Mouse (Mus musculus) MEL (cell line): Measurements from ENCODE around the gene Slc9a3r1. TPM values are rescaled to one million over a fixed set of nuclear protein-coding genes. Genes with fewer than 3 reads are reported as not detected.

Experiments
- DNase-seq: peaks from one replicate; pipeline ENCODE4 v3.0.0; 2011; ENCODE audit warnings: low read depth, low spot score
- H3K27ac ChIP-seq: 2 replicates; pipeline ENCODE4 v1.5.1; 2012; ENCODE audit warnings: low read depth, mild to moderate bottlenecking, control low read depth, low read length, moderate library complexity; ENCODE audit not compliant: control insufficient read depth
- H3K27me3 ChIP-seq, 2 experiments: fragments of 150-350 bp in 1 of 2; sonication (generic) in 1 of 2; 2 replicates each; pipeline ENCODE4 v1.6.1; 2012; ENCODE audit warnings: low read length in 2 of 2, mild to moderate bottlenecking in 2 of 2, improper control_type of control experiment in 1 of 2, moderate library complexity in 1 of 2; ENCODE audit not compliant: insufficient read depth in 2 of 2, control insufficient read depth in 1 of 2
- H3K36me3 ChIP-seq, 2 experiments: 2 replicates each; pipeline ENCODE4 v1.6.1; 2012 to 2014; ENCODE audit warnings: low read length in 2 of 2, improper control_type of control experiment in 1 of 2, inconsistent platforms in 1 of 2, mild to moderate bottlenecking in 1 of 2; ENCODE audit not compliant: insufficient read depth in 2 of 2, control insufficient read depth in 1 of 2
- H3K4me1 ChIP-seq, 2 experiments: fragments of 150-350 bp in 1 of 2; sonication (generic) in 1 of 2; 2 replicates each; pipeline ENCODE4 v1.6.1; 2012; ENCODE audit warnings: low read length in 2 of 2, improper control_type of control experiment in 1 of 2, mild to moderate bottlenecking in 1 of 2; ENCODE audit not compliant: insufficient read depth in 2 of 2, control insufficient read depth in 1 of 2
- H3K4me3 ChIP-seq, 2 experiments: fragments of 150-350 bp in 1 of 2; sonication (generic) in 1 of 2; 2 replicates each; pipeline ENCODE4 v1.5.1; 2012; ENCODE audit warnings: low read depth in 2 of 2, low read length in 2 of 2, mild to moderate bottlenecking in 2 of 2, moderate library complexity in 2 of 2, control low read depth in 1 of 2, improper control_type of control experiment in 1 of 2; ENCODE audit not compliant: control insufficient read depth in 1 of 2, insufficient read depth in 1 of 2
- H3K79me2 ChIP-seq: 2 replicates; pipeline ENCODE4 v1.6.1; 2012; ENCODE audit warnings: mild to moderate bottlenecking, low read length, moderate library complexity; ENCODE audit not compliant: control insufficient read depth, poor library complexity, insufficient read depth
- H3K9ac ChIP-seq: 2 replicates; pipeline ENCODE4 v1.6.1; 2012; ENCODE audit warnings: low read depth, mild to moderate bottlenecking, control low read depth, low read length, moderate library complexity; ENCODE audit not compliant: control insufficient read depth, poor library complexity, severe bottlenecking
- H3K9me3 ChIP-seq: fragments of 150-350 bp; sonication (generic); replicated peaks from 2 replicates; pipeline ENCODE4 v1.6.1; 2012; ENCODE audit warnings: mild to moderate bottlenecking, low read length, improper control_type of control experiment, moderate library complexity; ENCODE audit not compliant: insufficient read depth
- BHLHE40 ChIP-seq: IDR thresholded peaks from 2 replicates; pipeline ENCODE4 v1.6.1; 2012; ENCODE audit warnings: low read depth, mild to moderate bottlenecking, inconsistent platforms, low read length, improper control_type of control experiment, borderline replicate concordance
- CHD1 ChIP-seq: IDR thresholded peaks from 2 replicates; pipeline ENCODE4 v1.6.1; 2012; ENCODE audit warnings: low read depth, mild to moderate bottlenecking, inconsistent platforms, low read length, improper control_type of control experiment
- CHD2 ChIP-seq: IDR thresholded peaks from 2 replicates; pipeline ENCODE4 v1.6.1; 2011; ENCODE audit warnings: low read length, improper control_type of control experiment
- CTCF ChIP-seq, 3 experiments: IDR thresholded peaks in 2 of 3; conservative IDR thresholded peaks in 1 of 3; 2 replicates each; pipeline ENCODE4 v1.5.1; 2011 to 2012; ENCODE audit warnings: low read length in 3 of 3, low read depth in 2 of 3, mild to moderate bottlenecking in 2 of 3, improper control_type of control experiment in 1 of 3, inconsistent platforms in 1 of 3, mixed read lengths in 1 of 3, moderate library complexity in 1 of 3; ENCODE audit not compliant: control insufficient read depth in 1 of 3, insufficient read depth in 1 of 3, poor library complexity in 1 of 3, severe bottlenecking in 1 of 3
- ELF1 ChIP-seq: IDR thresholded peaks from 2 replicates; pipeline ENCODE4 v1.6.1; 2014; ENCODE audit warnings: low read depth, mild to moderate bottlenecking, inconsistent platforms, low read length, improper control_type of control experiment, moderate library complexity
- GABPA ChIP-seq: IDR thresholded peaks from 2 replicates; pipeline ENCODE4 v1.6.1; 2012; ENCODE audit warnings: low read depth, mild to moderate bottlenecking, inconsistent platforms, low read length, improper control_type of control experiment, moderate library complexity
- HCFC1 ChIP-seq: IDR thresholded peaks from 2 replicates; pipeline ENCODE4 v1.6.1; 2012; ENCODE audit warnings: low read depth, mild to moderate bottlenecking, inconsistent platforms, low read length, improper control_type of control experiment, moderate library complexity
- MAFK ChIP-seq: IDR thresholded peaks from 2 replicates; pipeline ENCODE4 v1.6.1; 2011; ENCODE audit warnings: low read depth, mild to moderate bottlenecking, low read length, improper control_type of control experiment, borderline replicate concordance
- MEF2A ChIP-seq: IDR thresholded peaks from 2 replicates; pipeline ENCODE4 v1.6.1; 2014; ENCODE audit warnings: low read depth, mild to moderate bottlenecking, inconsistent platforms, low read length, improper control_type of control experiment; ENCODE audit not compliant: poor library complexity, insufficient replicate concordance, severe bottlenecking; ENCODE audit errors: extremely low read depth
- MYB ChIP-seq: IDR thresholded peaks from 2 replicates; pipeline ENCODE4 v1.6.1; 2011; ENCODE audit warnings: mild to moderate bottlenecking, low read depth, low read length, improper control_type of control experiment
- MYC ChIP-seq: IDR thresholded peaks from 2 replicates; pipeline ENCODE4 v1.6.1; 2011; ENCODE audit warnings: low read depth, mild to moderate bottlenecking, low read length, improper control_type of control experiment, moderate library complexity
- POLR2AphosphoS2 ChIP-seq: IDR thresholded peaks from 2 replicates; pipeline ENCODE4 v1.6.1; 2011; ENCODE audit warnings: low read length, improper control_type of control experiment
- RAD21 ChIP-seq: IDR thresholded peaks from 2 replicates; pipeline ENCODE4 v1.6.1; 2011; ENCODE audit warnings: mild to moderate bottlenecking, low read depth, low read length, improper control_type of control experiment
- RCOR1 ChIP-seq: IDR thresholded peaks from 2 replicates; pipeline ENCODE4 v1.6.1; 2012; ENCODE audit warnings: low read depth, mild to moderate bottlenecking, inconsistent platforms, low read length, improper control_type of control experiment
- SIN3A ChIP-seq: IDR thresholded peaks from 2 replicates; pipeline ENCODE4 v1.6.1; 2012; ENCODE audit warnings: low read length, improper control_type of control experiment, inconsistent platforms
- SMC3 ChIP-seq: IDR thresholded peaks from 2 replicates; pipeline ENCODE4 v1.6.1; 2011; ENCODE audit warnings: low read depth, low read length, improper control_type of control experiment
- TCF12 ChIP-seq: IDR thresholded peaks from 2 replicates; pipeline ENCODE4 v1.6.1; 2014; ENCODE audit warnings: low read depth, mild to moderate bottlenecking, inconsistent platforms, low read length, improper control_type of control experiment, moderate library complexity
- ZC3H11A ChIP-seq: IDR thresholded peaks from 2 replicates; pipeline ENCODE4 v1.6.1; 2012; ENCODE audit warnings: low read depth, mild to moderate bottlenecking, inconsistent platforms, low read length, improper control_type of control experiment
- ZKSCAN1 ChIP-seq: IDR thresholded peaks from 2 replicates; pipeline ENCODE4 v1.6.1; 2012; ENCODE audit warnings: low read depth, mild to moderate bottlenecking, inconsistent platforms, low read length, improper control_type of control experiment, moderate library complexity
- ZMIZ1 ChIP-seq: IDR thresholded peaks from 2 replicates; pipeline ENCODE4 v1.6.1; 2012; ENCODE audit warnings: low read depth, mild to moderate bottlenecking, inconsistent platforms, low read length, improper control_type of control experiment, moderate library complexity
- polyA plus RNA-seq, 2 experiments: library from polyadenylated mRNA; stranded (reverse) in 1 of 2; unstranded in 1 of 2; fragments of >175 nt in 1 of 2; fragments of >200 nt in 1 of 2; gene quantifications; 2 replicates each; pipeline versions ENCODE4 v1.2.1 to v1.2.4; 2012; ENCODE audit warnings: low replicate concordance in 2 of 2, low read depth in 1 of 2; ENCODE audit not compliant: insufficient read length in 2 of 2, insufficient read depth in 1 of 2, missing spikeins in 1 of 2
- total RNA-seq: library from RNA; depleted of rRNA; stranded (reverse); fragments of 300-350 nt; gene quantifications from 2 replicates; pipeline ENCODE4 v1.2.3, GENCODE M21; 2012

The Slc9a3r1 gene
- total and polyA plus RNA-seq, 3 experiments: 112 to 127 TPM; not detected in 1

DNA sequence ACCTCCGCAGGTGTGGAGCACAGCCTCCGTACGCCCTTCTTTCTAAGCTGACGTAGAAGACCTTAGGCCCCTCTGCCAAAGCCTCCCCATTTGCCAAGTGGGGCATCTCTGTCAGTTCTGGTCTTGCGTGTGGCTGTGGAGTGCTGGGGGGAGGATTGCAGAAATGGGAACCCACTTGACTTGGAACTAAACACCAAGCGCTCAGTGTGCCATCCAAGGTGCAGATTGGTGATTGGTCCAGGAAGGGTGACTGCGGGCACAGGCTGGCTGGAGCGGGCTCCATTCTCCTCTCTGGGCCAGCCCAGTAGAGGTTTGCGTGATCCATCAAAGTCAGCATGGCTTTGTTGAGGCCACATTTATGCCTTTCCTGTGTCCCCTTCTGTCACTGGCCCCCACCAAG is 39.6 kb downstream of the Slc9a3r1 start:
- Histone ChIP-seq H3K27ac (no peak overlapping the region), H3K79me2 (no peaks in the 10 kb centered on the region), H3K36me3 (peaks cover 8 to 22% of the 10 kb centered on the region in 2 experiments), H3K27me3 (no peaks in the 10 kb centered on the region), H3K4me3 (no peak overlapping the region), H3K4me1 (peaks cover 15 to 21% of the 10 kb centered on the region in 2 experiments), H3K9ac (no peak overlapping the region), H3K9me3 (no peaks in the 10 kb centered on the region)
- DNase-seq: no peak
- TF ChIP-seq MAFK: no peak
- TF ChIP-seq CHD1: no peak
- no peak for TF ChIP-seq GABPA
- TF ChIP-seq ELF1: no peak
- TF ChIP-seq SMC3: no peak
- TF ChIP-seq MYB: no peak
- no peak for TF ChIP-seq MEF2A

DNA sequence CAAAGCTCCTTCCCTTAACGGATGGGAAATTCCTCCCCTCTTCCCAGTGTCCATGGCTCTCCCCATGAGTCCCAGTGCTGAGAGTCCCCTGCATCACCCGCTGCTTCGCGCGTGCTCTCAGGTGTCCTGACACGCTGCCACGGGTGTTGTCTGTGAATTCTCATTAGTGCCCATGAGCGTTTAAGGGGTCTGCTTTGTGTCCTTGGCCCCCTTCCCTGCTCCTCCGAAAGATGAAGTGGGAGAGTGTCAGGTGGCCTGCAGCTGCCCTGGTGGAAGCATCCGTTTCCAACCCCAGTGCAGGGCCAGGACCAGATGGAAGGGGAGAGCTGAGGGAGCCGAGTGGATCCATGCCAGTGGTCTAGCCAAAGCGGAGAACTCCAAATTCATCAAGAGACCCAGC is 45.0 kb downstream of the Slc9a3r1 start:
- H3K4me1 ChIP-seq: no peaks in the 10 kb centered on the region
- no peak overlapping the region for H3K4me3 ChIP-seq
- H3K36me3 ChIP-seq: peaks cover 0 to under 1% of the 10 kb centered on the region in 2 experiments; a peak in 1 of 4 replicates
- DNase-seq: no peak
- H3K9me3 ChIP-seq: no peaks in the 10 kb centered on the region
- TF ChIP-seq CTCF (IDR thresholded peaks at IDR 0.05 in 2 of 3, conservative IDR thresholded peaks at IDR 0.05 in 1 of 3; ENCODE audit: control insufficient read depth in 1 of 3, insufficient read depth in 1 of 3, low read depth in 2 of 3, low read length in 3 of 3, poor library complexity in 1 of 3, severe bottlenecking in 1 of 3): no peak
- no peak for TF ChIP-seq HCFC1
- no peak for TF ChIP-seq RCOR1
- no peak for TF ChIP-seq ZMIZ1
- no peak for TF ChIP-seq CHD2
- no peak for TF ChIP-seq POLR2AphosphoS2
- TF ChIP-seq SIN3A: no peak
- no peak for TF ChIP-seq MEF2A
- TF ChIP-seq ZKSCAN1: no peak
- TF ChIP-seq MYC: no peak
- no peak for TF ChIP-seq RAD21
- TF ChIP-seq ZC3H11A: no peak
- TF ChIP-seq TCF12: no peak
- no peak for TF ChIP-seq BHLHE40
- no peaks in the 10 kb centered on the region for H3K79me2 ChIP-seq
- H3K9ac ChIP-seq: no peak overlapping the region
- no peak overlapping the region for H3K27ac ChIP-seq
- no peaks in the 10 kb centered on the region for H3K27me3 ChIP-seq
